Mouse (Mus musculus) spleen, postnatal 4 days (tissue): ENCODE data around the gene Fgfr2.

Experiments
- DNase-seq, 2 experiments: peaks; one replicate each; pipeline ENCODE4 v3.0.0; 2022; ENCODE audit warnings: low spot score in 2 of 2

The Fgfr2 gene

GRCm38 (mm10) chr7:130768151-130768550, 2355.0 kb downstream of the Fgfr2 start:
- DNase-seq, result no peak

GRCm38 (mm10) chr7:130766411-130767170, 2356.6 kb downstream of the Fgfr2 start:
- no peak for DNase-seq

- DNase-seq, result no peak
Measured at GRCm38 (mm10) chr7:130764160-130764559, 2359.0 kb downstream of the Fgfr2 start.

- peak; percentile 41 to 76 for DNase-seq
Measured at GRCm38 (mm10) chr7:130762071-130762897, 2360.9 kb downstream of the Fgfr2 start.

- no peak for DNase-seq
Measured at GRCm38 (mm10) chr7:130757326-130757865, 2365.8 kb downstream of the Fgfr2 start.

- DNase-seq, result no peak
Measured at GRCm38 (mm10) chr7:130756343-130756835, 2366.8 kb downstream of the Fgfr2 start.

- DNase-seq, result no peak
Measured at GRCm38 (mm10) chr7:130754790-130755189, 2368.4 kb downstream of the Fgfr2 start.

- DNase-seq, result no peak
Measured at GRCm38 (mm10) chr7:130751678-130752077, 2371.5 kb downstream of the Fgfr2 start.

GRCm38 (mm10) chr7:130750752-130751490, 2372.2 kb downstream of the Fgfr2 start:
- DNase-seq, result no peak

GRCm38 (mm10) chr7:130749165-130749564, 2374.0 kb downstream of the Fgfr2 start:
- DNase-seq, result no peak

- DNase-seq, result no peak
Measured at GRCm38 (mm10) chr7:130743239-130744025, 2379.7 kb downstream of the Fgfr2 start.

- DNase-seq, result no peak
Measured at GRCm38 (mm10) chr7:130741099-130741498, 2382.1 kb downstream of the Fgfr2 start.

- no peak for DNase-seq
Measured at GRCm38 (mm10) chr7:130734195-130734787, 2388.9 kb downstream of the Fgfr2 start.

GRCm38 (mm10) chr7:130733423-130733822, 2389.7 kb downstream of the Fgfr2 start:
- no peak for DNase-seq

GRCm38 (mm10) chr7:130732908-130733307, 2390.2 kb downstream of the Fgfr2 start:
- no peak for DNase-seq

GRCm38 (mm10) chr7:130731792-130732191, 2391.4 kb downstream of the Fgfr2 start:
- no peak for DNase-seq

- no peak for DNase-seq
Measured at GRCm38 (mm10) chr7:130727560-130727959, 2395.6 kb downstream of the Fgfr2 start.

- DNase-seq, result no peak
Measured at GRCm38 (mm10) chr7:130726724-130727422, 2396.3 kb downstream of the Fgfr2 start.

- no peak for DNase-seq
Measured at GRCm38 (mm10) chr7:130726185-130726584, 2397.0 kb downstream of the Fgfr2 start.
